Mouse (Mus musculus) bone marrow macrophage, adult 2 months (primary cell): ENCODE measurements around the gene Myrip. TPM values are rescaled to one million over a fixed set of nuclear protein-coding genes. Genes with fewer than 3 reads are reported as not detected.

ENCODE experiments used
- H3K27ac ChIP-seq: 2 replicates; pipeline ENCODE4 v1.5.1; 2012; ENCODE audit warnings: low read depth, low read length; ENCODE audit not compliant: insufficient read depth
- H3K4me1 ChIP-seq: 2 replicates; pipeline ENCODE4 v1.6.1; 2012; ENCODE audit warnings: low read length; ENCODE audit not compliant: control insufficient read depth, insufficient read depth
- H3K4me3 ChIP-seq: 2 replicates; pipeline ENCODE4 v1.5.1; 2012; ENCODE audit warnings: mild to moderate bottlenecking, low read length, moderate library complexity; ENCODE audit not compliant: insufficient read depth
- CTCF ChIP-seq: IDR thresholded peaks from 2 replicates; pipeline ENCODE4 v1.5.1; 2012; ENCODE audit warnings: low read depth, mild to moderate bottlenecking, low read length, moderate library complexity
- POLR2A ChIP-seq: IDR thresholded peaks from 2 replicates; pipeline ENCODE4 v1.6.1; 2012; ENCODE audit warnings: mild to moderate bottlenecking, low read depth, low read length, borderline replicate concordance
- polyA plus RNA-seq: library from polyadenylated mRNA; stranded (reverse); fragments of >200 nt; gene quantifications from 2 replicates; pipeline ENCODE4 v1.2.4, GENCODE M21; 2012; ENCODE audit not compliant: missing spikeins, insufficient read depth, insufficient read length

The Myrip gene
- polyA plus RNA-seq, 1 experiment, result not detected

- Histone ChIP-seq H3K4me1 (no peaks in the 10 kb centered on the region), H3K4me3 (no peak overlapping the region), H3K27ac (no peak overlapping the region)
- TF ChIP-seq CTCF (no peak), POLR2A (no peak)
Measured at GRCm38 (mm10) chr9:120437266-120437876, 136.1 kb downstream of the Myrip start.

GRCm38 (mm10) chr9:120438350-120438749 lies 137.0 kb downstream of the Myrip start:
- TF ChIP-seq CTCF (no peak), POLR2A (no peak)
- Histone ChIP-seq H3K4me1 (no peaks in the 10 kb centered on the region), H3K4me3 (no peak overlapping the region), H3K27ac (no peak overlapping the region)

- no peak for TF ChIP-seq POLR2A
- no peak for TF ChIP-seq CTCF
- Histone ChIP-seq H3K4me3 (no peak overlapping the region), H3K27ac (no peak overlapping the region), H3K4me1 (no peaks in the 10 kb centered on the region)
Measured at GRCm38 (mm10) chr9:120438781-120439180, 137.5 kb downstream of the Myrip start.

GRCm38 (mm10) chr9:120444642-120445041 lies 143.3 kb downstream of the Myrip start:
- no peaks in the 10 kb centered on the region for H3K4me1 ChIP-seq
- H3K27ac ChIP-seq, result no peak overlapping the region
- no peak overlapping the region for H3K4me3 ChIP-seq
- no peak for TF ChIP-seq POLR2A
- TF ChIP-seq CTCF, result no peak

- TF ChIP-seq POLR2A (no peak), CTCF (no peak)
- no peak overlapping the region for H3K4me3 ChIP-seq
- H3K4me1 ChIP-seq, result no peaks in the 10 kb centered on the region
- no peak overlapping the region for H3K27ac ChIP-seq
Measured at GRCm38 (mm10) chr9:120449696-120450329, 148.5 kb downstream of the Myrip start.

- no peak overlapping the region for H3K27ac ChIP-seq
- no peak overlapping the region for H3K4me3 ChIP-seq
- TF ChIP-seq CTCF (no peak), POLR2A (no peak)
- H3K4me1 ChIP-seq, result no peaks in the 10 kb centered on the region
Measured at GRCm38 (mm10) chr9:120455768-120456655, 154.7 kb downstream of the Myrip start.

- Histone ChIP-seq H3K27ac (no peak overlapping the region), H3K4me3 (no peak overlapping the region), H3K4me1 (no peaks in the 10 kb centered on the region)
- no peak for TF ChIP-seq POLR2A
- no peak for TF ChIP-seq CTCF
Measured at GRCm38 (mm10) chr9:120470431-120470830, 169.1 kb downstream of the Myrip start.

- Histone ChIP-seq H3K27ac (no peak overlapping the region), H3K4me1 (no peaks in the 10 kb centered on the region), H3K4me3 (no peak overlapping the region)
- no peak for TF ChIP-seq CTCF
- no peak for TF ChIP-seq POLR2A
Measured at GRCm38 (mm10) chr9:120481644-120482043, 180.3 kb downstream of the Myrip start.

- Histone ChIP-seq H3K27ac (no peak overlapping the region), H3K4me3 (no peak overlapping the region), H3K4me1 (no peaks in the 10 kb centered on the region)
- TF ChIP-seq CTCF (no peak), POLR2A (no peak)
Measured at GRCm38 (mm10) chr9:120482382-120482781, 181.1 kb downstream of the Myrip start.

GRCm38 (mm10) chr9:120483101-120483500 lies 181.8 kb downstream of the Myrip start:
- Histone ChIP-seq H3K27ac (no peak overlapping the region), H3K4me3 (no peak overlapping the region), H3K4me1 (no peaks in the 10 kb centered on the region)
- TF ChIP-seq CTCF (no peak), POLR2A (no peak)
